Mouse (Mus musculus) midbrain, embryonic 10.5 days (tissue): ENCODE measurements around the gene Hist3h2ba. TPM values are rescaled to one million over a fixed set of nuclear protein-coding genes. Genes with fewer than 3 reads are reported as not detected.
A peak's percentile ranks its signal among the peaks of the same experiment; 100 is the strongest.

Source experiments
- DNase-seq: peaks from one replicate; pipeline ENCODE4 v3.0.0-alpha.2; 2017; ENCODE audit warnings: low spot score
- H3K27ac ChIP-seq: fragments of 300-500 bp; sonication (generic); replicated peaks from 2 replicates; pipeline ENCODE4 v1.5.1; 2016; ENCODE audit warnings: mild to moderate bottlenecking
- H3K27me3 ChIP-seq: fragments of 300-500 bp; sonication (generic); 2 replicates; pipeline ENCODE4 v1.6.1; 2016; ENCODE audit warnings: low read depth, mild to moderate bottlenecking; ENCODE audit not compliant: poor library complexity, severe bottlenecking
- H3K36me3 ChIP-seq: fragments of 300-500 bp; sonication (generic); 2 replicates; pipeline ENCODE4 v1.6.1; 2016; ENCODE audit warnings: mild to moderate bottlenecking, moderate library complexity
- H3K4me1 ChIP-seq: fragments of 300-500 bp; sonication (generic); 2 replicates; pipeline ENCODE4 v1.6.1; 2016
- H3K4me3 ChIP-seq: fragments of 300-500 bp; sonication (generic); 2 replicates; pipeline ENCODE4 v1.5.1; 2016; ENCODE audit warnings: mild to moderate bottlenecking, moderate library complexity
- H3K9me3 ChIP-seq: fragments of 300-500 bp; sonication (generic); replicated peaks from 2 replicates; pipeline ENCODE4 v1.6.1; 2016; ENCODE audit warnings: mild to moderate bottlenecking
- WGBS: fragments of 180-500 bp; shearing (Covaris S2); methylation state at CpG from one replicate; pipeline ENCODE4 v1.1.7; 2016; 5-methylcytosine and 5-hydroxymethylcytosine counted together
- polyA plus RNA-seq: library from polyadenylated mRNA; unstranded; fragments of >200 nt; fragmentation: Nextera tagmentation; extraction: Ambion mirVana; gene quantifications from 2 replicates; pipeline ENCODE4 v1.2.1, GENCODE M21; 2016

Hist3h2ba gene
- polyA plus RNA-seq, 1 experiment from 2014 or later, result 34.1 TPM

DNA sequence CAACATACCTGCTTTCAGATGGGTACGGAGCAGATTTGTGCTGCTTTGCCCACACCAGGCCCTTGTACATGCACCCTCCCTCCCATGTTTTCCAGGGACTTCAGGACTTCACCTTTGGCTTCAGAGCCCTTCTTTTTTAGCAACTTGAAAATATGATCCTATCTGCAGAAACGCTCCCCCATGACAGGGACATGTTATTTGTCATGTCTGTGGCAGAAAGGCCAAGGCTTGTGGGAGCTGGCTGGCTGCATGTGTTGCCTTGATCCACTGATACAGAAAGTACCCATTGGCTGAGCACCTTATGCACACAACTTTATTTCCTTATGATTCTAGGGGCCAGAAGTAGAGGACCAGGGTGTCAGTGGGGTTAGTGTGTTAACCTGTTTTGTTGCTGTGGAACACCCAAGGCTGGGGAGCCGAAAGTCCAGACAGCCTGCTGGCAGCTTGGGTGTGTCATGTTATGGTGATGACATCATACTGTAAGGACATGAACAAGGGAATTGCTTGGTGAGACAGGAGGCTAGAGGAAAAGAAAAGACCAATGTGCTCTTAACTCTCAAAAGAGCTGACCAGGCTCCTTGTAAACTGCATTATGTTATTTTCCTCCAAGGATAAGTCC is 36.7 kb downstream of the Hist3h2ba start:
- peaks cover 93% of the 10 kb centered on the region for H3K36me3 ChIP-seq

DNA sequence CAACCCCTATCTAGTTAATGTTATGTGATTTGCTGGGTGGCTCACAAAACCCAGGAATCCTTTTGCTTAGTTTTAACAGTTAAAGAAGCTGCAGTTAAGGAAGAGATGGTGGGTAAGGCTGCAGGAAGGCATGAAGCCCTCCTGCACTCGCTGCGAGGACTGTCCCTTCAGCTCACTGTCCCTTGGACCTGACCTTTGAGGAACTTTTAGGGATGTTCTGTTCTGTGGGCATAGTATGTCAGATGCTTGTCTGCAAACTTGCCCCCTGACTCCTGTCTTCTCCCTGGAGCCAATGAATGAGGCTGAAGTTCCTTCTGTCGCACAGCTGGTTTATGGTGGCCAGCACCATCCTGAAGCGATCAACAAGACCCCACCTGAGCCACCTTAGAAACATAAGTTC is 40.4 kb downstream of the Hist3h2ba start:
- Histone ChIP-seq H3K9me3 (no peaks in the 10 kb centered on the region), H3K27me3 (peaks cover 14% of the 10 kb centered on the region), H3K27ac (no peak overlapping the region), H3K4me3 (no peak overlapping the region), H3K36me3 (peaks cover 73% of the 10 kb centered on the region), H3K4me1 (peaks cover 3% of the 10 kb centered on the region)
- no peak for DNase-seq
- 95% methylated on average over 4 of the region's 4 CpGs for WGBS

More for the DNA sequence above, 36.7 kb downstream of the Hist3h2ba start:
- Histone ChIP-seq H3K4me1 (peaks cover 18% of the 10 kb centered on the region), H3K27ac (no peak overlapping the region), H3K27me3 (no peaks in the 10 kb centered on the region), H3K4me3 (no peak overlapping the region), H3K9me3 (no peaks in the 10 kb centered on the region)
- 93% methylated on average over 3 of the region's 3 CpGs for WGBS
- DNase-seq, result no peak

DNA sequence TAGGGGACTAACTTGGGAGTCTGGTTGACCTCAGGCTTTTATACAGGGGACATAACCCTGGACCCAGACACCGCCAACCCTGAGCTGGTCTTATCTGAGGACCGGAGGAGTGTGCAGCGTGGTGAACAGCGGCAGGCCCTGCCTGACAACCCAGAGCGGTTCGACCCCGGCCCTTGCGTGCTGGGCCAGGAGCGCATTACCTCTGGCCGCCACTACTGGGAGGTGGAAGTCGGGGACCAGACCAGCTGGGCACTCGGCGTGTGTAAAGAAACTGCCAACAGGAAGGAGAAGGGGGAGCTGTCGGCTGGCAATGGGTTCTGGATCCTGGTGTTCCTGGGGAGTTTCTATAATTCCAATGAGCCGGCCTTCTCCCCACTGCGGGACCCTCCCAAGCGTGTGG is 41.4 kb downstream of the Hist3h2ba start:
- Histone ChIP-seq H3K36me3 (peaks cover 63% of the 10 kb centered on the region), H3K4me1 (peaks cover 12% of the 10 kb centered on the region), H3K27me3 (peaks cover 23% of the 10 kb centered on the region), H3K4me3 (no peak overlapping the region), H3K27ac (no peak overlapping the region), H3K9me3 (no peaks in the 10 kb centered on the region)
- WGBS, result 91% methylated on average over 17 of the region's 17 CpGs
- DNase-seq, result no peak

DNA sequence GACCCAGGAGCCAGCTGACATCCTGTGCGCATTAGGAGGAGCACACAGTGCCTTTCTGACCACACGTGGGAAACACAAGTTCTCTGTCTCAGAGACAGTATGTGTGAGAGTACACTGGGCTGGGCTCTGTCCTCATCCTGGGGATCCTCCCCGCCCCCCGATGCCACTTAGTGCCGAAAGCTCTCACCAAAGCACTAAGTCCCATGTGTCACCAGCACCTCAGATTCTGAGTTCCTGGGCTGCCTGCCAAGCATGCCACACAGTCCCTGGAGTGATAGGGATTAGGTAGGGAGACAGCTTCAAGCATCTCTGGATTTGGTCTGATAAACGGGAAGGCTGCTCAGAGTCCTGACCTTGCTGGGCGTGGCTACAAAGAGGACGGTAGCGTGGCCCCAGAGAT is 42.1 kb downstream of the Hist3h2ba start:
- Histone ChIP-seq H3K36me3 (peaks cover 57% of the 10 kb centered on the region), H3K9me3 (no peaks in the 10 kb centered on the region), H3K27ac (no peak overlapping the region), H3K4me3 (no peak overlapping the region), H3K27me3 (peaks cover 30% of the 10 kb centered on the region), H3K4me1 (peaks cover 13% of the 10 kb centered on the region)
- 90% methylated on average over 9 of the region's 9 CpGs for WGBS
- DNase-seq, result no peak

- H3K27me3 ChIP-seq, result peaks cover 41% of the 10 kb centered on the region
- H3K36me3 ChIP-seq, result peaks cover 46% of the 10 kb centered on the region
- H3K9me3 ChIP-seq, result no peaks in the 10 kb centered on the region
- no peak overlapping the region for H3K27ac ChIP-seq
- no peak for DNase-seq
- H3K4me1 ChIP-seq, result peaks cover 15% of the 10 kb centered on the region
- no peak overlapping the region for H3K4me3 ChIP-seq
- 84% methylated on average over 3 of the region's 3 CpGs for WGBS
These were observed 43.2 kb downstream of the Hist3h2ba start for GRCm38 (mm10) chr11:58991911-58992310.

DNA sequence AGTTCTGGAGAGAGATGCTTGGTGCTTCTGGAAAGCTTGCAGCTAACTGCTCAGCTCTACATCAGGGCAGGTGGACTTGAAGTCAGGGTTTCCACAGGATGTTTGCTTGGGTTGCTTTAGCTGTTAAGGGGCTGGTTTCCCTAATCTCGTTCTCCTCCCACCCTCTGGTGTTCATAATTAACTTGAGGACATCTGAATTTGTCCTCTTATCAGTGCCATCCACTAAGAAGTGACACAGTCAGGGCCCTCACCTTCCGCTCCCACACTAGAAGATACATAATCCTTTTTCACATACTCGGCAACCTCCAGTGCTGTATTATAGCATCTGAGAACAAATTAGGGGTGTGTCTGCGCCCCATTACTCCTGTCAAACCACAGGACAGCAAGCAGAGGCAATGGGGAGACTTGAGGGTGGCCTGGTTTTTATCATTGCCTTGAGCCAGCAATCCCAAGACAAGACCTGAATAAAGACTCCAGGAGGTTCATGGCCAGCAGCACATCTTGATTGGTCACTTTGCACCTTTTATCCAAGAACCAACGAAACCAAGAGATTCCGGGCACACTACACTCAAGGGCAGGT is 44.5 kb downstream of the Hist3h2ba start:
- H3K9me3 ChIP-seq, result no peaks in the 10 kb centered on the region
- peaks cover 15% of the 10 kb centered on the region for H3K4me1 ChIP-seq
- no peak overlapping the region for H3K4me3 ChIP-seq
- peaks cover 33% of the 10 kb centered on the region for H3K36me3 ChIP-seq
- WGBS, result 82% methylated on average over 6 of the region's 6 CpGs
- peaks cover 53% of the 10 kb centered on the region for H3K27me3 ChIP-seq
- no peak overlapping the region for H3K27ac ChIP-seq
- no peak for DNase-seq

DNA sequence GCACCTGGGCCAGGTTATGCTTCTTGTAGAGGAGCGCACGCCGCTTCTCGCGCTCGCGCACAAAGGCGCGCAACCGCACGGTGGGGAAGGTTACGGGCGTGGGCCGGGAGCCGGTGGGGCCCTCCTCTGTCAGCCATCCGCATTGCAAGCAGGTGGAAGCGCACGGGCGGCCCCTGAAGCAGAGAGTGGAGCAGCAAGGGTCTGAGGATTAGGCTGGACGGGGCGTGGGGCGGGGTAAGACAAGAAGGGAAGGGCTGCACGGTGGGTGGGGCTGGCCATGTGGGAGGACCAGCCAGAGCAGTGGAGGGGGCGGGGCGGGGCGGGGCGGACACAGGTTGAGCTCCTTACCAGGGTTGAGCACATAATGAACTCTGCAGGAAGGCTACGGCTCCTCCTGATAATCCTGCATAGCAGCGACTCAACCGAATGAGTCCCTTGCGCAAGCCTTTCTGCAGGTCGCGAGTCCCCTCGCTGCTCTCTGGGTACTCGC is 45.7 kb downstream of the Hist3h2ba start:
- peaks cover 21% of the 10 kb centered on the region for H3K36me3 ChIP-seq
- WGBS, result under 1% methylated on average over 35 of the region's 35 CpGs
- H3K9me3 ChIP-seq, result no peaks in the 10 kb centered on the region
- H3K27ac ChIP-seq, result peak overlapping the region; percentile 57; the same call in 1 of the 2 replicates
- H3K27me3 ChIP-seq, result peaks cover 55% of the 10 kb centered on the region
- peak; percentile 63 for DNase-seq
- peaks cover 15% of the 10 kb centered on the region for H3K4me1 ChIP-seq
- peak overlapping the region; percentile 52 for H3K4me3 ChIP-seq

DNA sequence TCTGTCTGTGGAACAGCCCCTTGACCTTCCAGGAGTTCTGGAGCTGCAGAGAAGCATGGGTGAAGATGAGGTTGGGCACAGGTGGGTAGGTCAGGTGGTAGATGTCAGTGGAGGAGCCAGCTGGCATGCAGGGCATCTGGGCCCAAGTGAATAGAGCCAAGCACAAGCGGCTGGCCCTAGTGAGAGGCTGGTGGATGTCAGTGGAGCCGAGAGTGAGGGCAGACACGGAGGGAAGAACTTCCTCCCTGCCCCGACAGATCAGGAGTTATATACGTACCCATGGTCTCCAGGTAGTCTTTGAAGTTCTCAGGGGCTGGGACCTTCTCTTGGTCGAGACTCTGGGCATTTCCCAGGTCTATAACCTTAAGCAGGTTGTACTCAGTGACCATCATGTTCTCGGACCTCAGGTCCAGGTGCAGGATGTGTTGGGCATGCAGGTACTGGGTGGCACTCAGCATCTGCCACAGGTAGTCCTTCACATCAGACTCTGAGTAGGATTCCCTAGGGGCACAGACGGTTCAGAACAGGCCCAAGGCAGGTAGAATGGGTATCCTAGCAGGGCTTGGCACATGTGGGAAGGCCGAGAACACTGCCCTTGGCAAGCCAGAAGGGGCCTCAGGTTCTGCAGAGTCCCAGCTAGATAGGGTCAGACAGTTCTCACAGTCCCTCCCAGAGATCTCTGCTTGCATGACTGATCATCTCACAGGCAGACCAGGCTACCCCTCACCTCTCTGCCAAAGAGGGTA is 46.5 kb downstream of the Hist3h2ba start:
- H3K9me3 ChIP-seq, result no peaks in the 10 kb centered on the region
- H3K27ac ChIP-seq, result no peak overlapping the region
- peaks cover 55% of the 10 kb centered on the region for H3K27me3 ChIP-seq
- peaks cover 12% of the 10 kb centered on the region for H3K36me3 ChIP-seq
- peaks cover 15% of the 10 kb centered on the region for H3K4me1 ChIP-seq
- no peak overlapping the region for H3K4me3 ChIP-seq
- WGBS, result 77% methylated on average over 9 of the region's 9 CpGs
- no peak for DNase-seq

GRCm38 (mm10) chr11:58995807-58996370 is 47.2 kb downstream of the Hist3h2ba start:
- WGBS, result 46% methylated on average over 12 of the region's 12 CpGs
- Histone ChIP-seq H3K9me3 (no peaks in the 10 kb centered on the region), H3K27ac (no peak overlapping the region), H3K27me3 (peaks cover 55% of the 10 kb centered on the region), H3K4me3 (no peak overlapping the region), H3K4me1 (peaks cover 15% of the 10 kb centered on the region), H3K36me3 (peaks cover 6% of the 10 kb centered on the region)
- no peak for DNase-seq

DNA sequence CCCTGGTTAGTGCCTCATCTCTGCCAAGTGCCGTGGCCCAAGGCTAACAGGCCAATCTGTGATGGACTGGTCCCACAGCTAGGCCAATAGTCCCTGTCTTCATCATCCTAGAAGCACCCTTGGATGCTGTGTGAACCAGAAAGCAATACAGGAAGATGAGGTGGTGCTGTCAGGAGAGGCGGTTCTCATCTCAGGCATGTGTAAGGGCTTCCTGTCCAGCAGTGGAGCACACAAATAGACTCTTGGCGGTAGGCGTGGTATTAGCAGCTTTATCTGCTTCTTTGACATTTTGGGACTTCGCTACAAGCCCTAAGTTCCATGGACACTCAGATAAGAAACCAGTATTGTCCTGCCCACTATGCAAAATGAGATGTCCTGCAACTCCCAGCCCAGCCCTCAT is 48.8 kb downstream of the Hist3h2ba start:
- WGBS, result 88% methylated on average over 5 of the region's 5 CpGs
- H3K27ac ChIP-seq, result no peak overlapping the region
- no peaks in the 10 kb centered on the region for H3K36me3 ChIP-seq
- no peak for DNase-seq
- H3K4me3 ChIP-seq, result no peak overlapping the region
- peaks cover 15% of the 10 kb centered on the region for H3K4me1 ChIP-seq
- H3K27me3 ChIP-seq, result peaks cover 55% of the 10 kb centered on the region
- H3K9me3 ChIP-seq, result no peaks in the 10 kb centered on the region
